Mouse (Mus musculus) gastrocnemius, postnatal 25 days (tissue): ENCODE measurements at regions not wholly inside any gene's neighbourhood (a gene's known extent, or its start where the extent isn't known, plus 50 kb on each side); places are given as distances from the start of the nearest gene placed in this dataset.
A peak's percentile ranks its signal among the peaks of the same experiment; 100 is the strongest.
"Not testable (repeated sequence)": the region's sequence is repeated elsewhere in the genome, so short reads cannot be mapped to it uniquely, and the experiment has no call there.

Source experiments
- DNase-seq: peaks from one replicate; pipeline ENCODE4 v3.0.0; 2022

- not testable (repeated sequence) for DNase-seq
Measured at GRCm38 (mm10) chr13:50906431-50906830, 194.2 kb upstream of the Spin1 start.

- no peak for DNase-seq
Measured at GRCm38 (mm10) chr13:50906910-50907309, 193.8 kb upstream of the Spin1 start.

GRCm38 (mm10) chr13:50912776-50913175 lies 187.9 kb upstream of the Spin1 start:
- DNase-seq, result not testable (repeated sequence)

GRCm38 (mm10) chr13:50934017-50934416 lies 166.7 kb upstream of the Spin1 start:
- not testable (repeated sequence) for DNase-seq

GRCm38 (mm10) chr13:50942561-50942960 lies 158.1 kb upstream of the Spin1 start:
- DNase-seq, result no peak

- peak; percentile 26 for DNase-seq
Measured at GRCm38 (mm10) chr13:50949545-50950226, 151.0 kb upstream of the Spin1 start.

- DNase-seq, result no peak
Measured at GRCm38 (mm10) chr13:50954671-50955070, 146.0 kb upstream of the Spin1 start.

- no peak for DNase-seq
Measured at GRCm38 (mm10) chr13:50958051-50958883, 142.4 kb upstream of the Spin1 start.

- no peak for DNase-seq
Measured at GRCm38 (mm10) chr13:50960909-50961308, 139.8 kb upstream of the Spin1 start.

- DNase-seq, result no peak
Measured at GRCm38 (mm10) chr13:50964070-50964469, 136.6 kb upstream of the Spin1 start.

GRCm38 (mm10) chr13:50965041-50965440 lies 135.6 kb upstream of the Spin1 start:
- DNase-seq, result not testable (repeated sequence)

- DNase-seq, result no peak
Measured at GRCm38 (mm10) chr13:50965678-50966077, 135.0 kb upstream of the Spin1 start.

GRCm38 (mm10) chr13:50966826-50967225 lies 133.9 kb upstream of the Spin1 start:
- DNase-seq, result no peak

GRCm38 (mm10) chr13:50973379-50973778 lies 127.3 kb upstream of the Spin1 start:
- DNase-seq, result no peak

- DNase-seq, result no peak
Measured at GRCm38 (mm10) chr13:50975306-50975920, 125.3 kb upstream of the Spin1 start.

GRCm38 (mm10) chr13:50982005-50982404 lies 118.7 kb upstream of the Spin1 start:
- no peak for DNase-seq

GRCm38 (mm10) chr13:50982990-50983389 lies 117.7 kb upstream of the Spin1 start:
- no peak for DNase-seq

- DNase-seq, result no peak
Measured at GRCm38 (mm10) chr13:50991726-50992432, 108.8 kb upstream of the Spin1 start.

GRCm38 (mm10) chr13:50999738-51000137 lies 100.9 kb upstream of the Spin1 start:
- DNase-seq, result no peak

- DNase-seq, result no peak
Measured at GRCm38 (mm10) chr13:51004827-51005226, 95.9 kb upstream of the Spin1 start.

- DNase-seq, result no peak
Measured at GRCm38 (mm10) chr13:51010736-51011135, 89.9 kb upstream of the Spin1 start.

GRCm38 (mm10) chr13:51016209-51016608 lies 84.5 kb upstream of the Spin1 start:
- DNase-seq, result no peak
